Mouse (Mus musculus): ENCODE data around the gene Osgep.
"Not testable (repeated sequence)": the region's sequence is repeated elsewhere in the genome, so short reads cannot be mapped to it uniquely, and the experiment has no call there.

Gene Osgep

GRCm38 (mm10) chr14:50931493-50932020, 6.9 kb upstream of the Osgep start:
- DNase-seq (ENCODE audit: low spot score): no peak

DNA sequence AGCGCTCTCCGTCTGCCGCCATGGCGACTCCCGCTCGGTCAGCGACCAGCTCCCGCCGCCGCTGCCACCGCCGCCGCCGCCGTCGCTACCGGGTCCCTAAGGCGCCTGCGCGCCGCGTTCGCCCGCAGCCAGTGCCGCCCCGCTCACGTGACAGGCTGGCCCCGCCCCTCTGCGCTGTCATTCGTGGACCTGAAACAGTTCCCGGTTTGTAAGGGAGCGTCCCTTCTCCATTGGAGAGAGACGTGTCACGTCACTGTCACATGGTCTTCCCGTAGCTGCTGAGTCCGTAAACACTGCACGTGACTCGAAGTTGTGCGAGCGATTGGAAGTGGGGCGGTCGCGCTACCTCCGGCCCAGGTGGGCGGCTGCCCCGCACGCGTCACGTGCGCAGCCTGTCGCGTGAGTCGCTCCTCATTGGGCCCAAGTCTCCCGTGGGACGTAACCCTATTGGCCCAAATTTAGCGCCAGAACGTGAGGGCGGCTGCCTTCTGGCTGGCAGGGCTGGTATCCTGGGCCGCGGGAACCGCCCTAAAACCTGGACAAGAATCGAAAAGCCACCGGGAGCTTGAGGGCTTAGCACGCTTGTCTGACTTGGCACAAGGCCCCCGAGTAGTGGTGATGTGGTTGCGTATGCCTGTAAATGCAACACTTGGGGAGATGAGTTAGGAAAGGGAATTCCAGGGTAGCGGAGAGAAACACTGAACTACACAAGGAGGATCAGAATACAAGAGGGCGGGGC, 6.2 kb upstream of the Osgep start, which contains the start of the genes Pip4p1 and Pnp:
Gene Pip4p1, minus strand, starts transcription at position 103 of the 739 bp plus-strand sequence.
Gene Pnp, plus strand, starts transcription at position 329 of the 739 bp plus-strand sequence.
- peak; percentile 98 for DNase-seq (ENCODE audit: low spot score)

DNA sequence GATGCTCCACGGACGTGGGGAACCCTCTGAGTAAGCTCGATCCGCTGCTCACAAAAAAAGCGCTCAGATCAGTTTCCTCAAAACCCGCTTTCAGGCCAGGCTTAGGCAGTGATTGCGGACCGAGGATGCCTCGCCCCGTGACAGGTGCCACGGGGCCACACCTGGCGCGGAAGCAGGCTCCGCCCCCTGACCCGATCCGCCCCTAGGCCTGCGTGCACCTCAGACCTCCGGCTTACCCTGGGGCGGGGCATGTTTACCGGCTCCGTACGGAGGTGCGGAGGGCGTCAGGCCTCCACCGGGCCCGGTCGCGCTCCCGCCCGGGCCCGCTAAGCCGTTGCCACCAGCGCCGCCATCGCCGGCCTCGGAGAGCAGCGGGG, 5.7 kb upstream of the Osgep start:
- peak; percentile 83 for DNase-seq (ENCODE audit: low spot score)

DNA sequence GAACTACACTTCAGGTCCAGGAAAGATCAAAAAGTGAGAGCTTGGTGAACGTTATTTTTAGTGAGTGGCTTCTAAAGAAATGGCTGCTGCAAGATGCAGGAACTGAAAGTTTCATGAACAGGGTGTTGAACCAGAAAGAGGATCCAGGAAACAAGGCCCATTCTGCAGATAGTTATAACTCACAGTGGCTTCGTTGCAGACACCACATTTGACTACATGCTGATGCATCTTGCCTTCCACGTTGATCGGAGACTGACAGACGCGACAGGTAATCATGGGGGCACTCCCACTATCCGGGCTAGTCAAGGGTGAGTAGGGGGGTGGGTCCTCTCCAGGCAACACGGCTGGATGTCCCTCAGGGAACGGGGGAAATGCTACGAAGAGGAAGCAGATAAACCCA, 5.3 kb upstream of the Osgep start:
- peak; percentile 46 for DNase-seq (ENCODE audit: low spot score)

DNA sequence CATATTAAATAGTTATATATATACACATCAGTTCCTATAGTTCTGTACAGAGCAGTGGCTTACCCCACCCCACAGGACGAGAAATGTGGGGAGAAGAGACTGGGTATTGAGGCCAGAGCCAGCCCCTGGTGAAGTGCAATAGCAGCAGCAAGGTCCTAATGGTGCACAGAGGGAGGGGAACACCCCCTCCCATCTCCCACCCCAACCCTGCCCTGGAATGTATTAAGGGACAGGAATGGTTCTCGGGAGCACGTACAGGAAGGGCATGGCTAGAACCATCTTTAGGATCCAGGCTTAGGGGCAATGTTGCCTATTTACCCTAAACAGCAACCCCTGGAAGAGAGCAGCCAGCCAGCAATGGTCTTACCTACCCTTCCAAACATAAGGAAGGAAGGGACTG, 2.7 kb upstream of the Osgep start:
- no peak for DNase-seq (ENCODE audit: low spot score)

DNA sequence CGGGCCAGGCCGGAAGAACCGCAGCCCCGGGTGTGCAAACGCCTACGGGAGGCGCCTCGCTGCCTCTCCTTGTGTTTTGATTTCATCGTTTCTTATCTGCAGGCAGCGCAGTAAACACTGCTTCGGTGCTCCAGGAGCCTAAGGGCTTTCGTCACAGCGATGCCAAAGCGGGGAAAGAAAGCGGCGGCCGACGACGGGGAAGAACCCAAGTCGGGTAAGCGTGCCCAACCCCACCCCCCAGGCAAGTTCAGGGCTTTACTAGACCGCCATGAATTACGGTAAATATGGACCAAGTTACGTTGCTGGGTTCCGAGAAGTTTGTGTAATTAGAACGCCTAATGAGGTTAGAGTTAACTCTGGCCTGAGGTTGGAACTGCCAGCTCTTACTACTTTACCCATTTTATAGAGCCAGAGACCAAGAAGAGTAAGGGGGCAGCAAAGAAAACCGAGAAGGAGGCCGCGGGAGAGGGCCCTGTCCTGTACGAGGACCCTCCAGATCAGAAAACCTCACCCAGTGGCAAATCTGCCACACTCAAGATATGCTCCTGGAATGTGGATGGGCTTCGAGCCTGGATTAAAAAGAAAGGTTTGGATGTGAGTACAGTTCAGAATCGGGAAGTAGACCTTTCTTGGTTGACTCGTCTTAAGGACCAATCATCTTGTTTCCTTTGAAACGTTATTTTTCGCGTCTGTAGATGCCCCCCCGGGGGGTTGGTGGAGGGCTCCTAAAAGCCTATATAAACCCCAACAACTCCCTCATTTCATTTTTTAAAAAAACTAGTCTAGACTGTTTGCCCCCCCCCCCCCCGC, 623 bp upstream of the Osgep start:
- DNase-seq (ENCODE audit: low spot score): no peak

- DNase-seq (ENCODE audit: low spot score): not testable (repeated sequence)
Measured at GRCm38 (mm10) chr14:50923437-50923836, 1.3 kb downstream of the Osgep start.

DNA sequence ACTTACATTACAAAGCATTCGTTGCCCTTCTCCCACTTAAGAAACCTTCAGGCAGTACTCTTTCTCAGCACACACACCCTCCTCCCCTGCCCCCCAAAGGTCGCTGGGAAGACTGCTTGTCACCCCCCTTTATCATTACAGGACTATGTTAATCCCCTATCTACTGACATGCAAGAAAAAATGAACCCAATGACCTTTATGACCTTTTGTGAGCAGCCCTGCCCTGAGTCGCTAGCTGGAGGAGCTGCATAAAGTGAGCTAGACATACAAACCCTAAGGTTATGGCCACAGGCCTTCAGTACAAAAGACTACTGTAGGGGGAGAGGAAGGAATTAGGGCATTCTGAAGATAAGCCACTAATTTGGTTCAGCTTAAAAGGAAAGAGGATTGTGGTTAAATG, 13.3 kb downstream of the Osgep start:
- DNase-seq (ENCODE audit: low spot score): no peak

DNA sequence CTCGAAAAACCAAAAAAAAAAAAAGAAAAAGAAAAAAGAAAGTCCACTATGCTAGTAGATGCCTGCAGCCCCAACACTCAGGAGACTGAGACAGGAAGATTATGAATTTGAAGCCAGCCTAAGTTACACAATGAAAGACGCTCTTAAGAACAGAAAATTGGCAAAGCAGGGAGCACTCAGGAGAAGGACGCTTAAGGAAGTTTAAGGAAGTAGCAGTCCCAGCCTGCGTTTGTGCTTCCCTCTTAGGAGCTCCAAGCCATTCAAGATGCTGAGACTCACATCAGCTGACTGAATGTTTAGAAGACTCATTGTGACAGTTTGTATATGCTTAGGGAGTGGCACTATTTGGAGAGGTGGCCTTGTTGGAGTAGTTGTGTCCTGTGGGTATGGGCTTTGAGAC, 16.6 kb downstream of the Osgep start:
- no peak for DNase-seq (ENCODE audit: low spot score)

- not testable (repeated sequence) for DNase-seq (ENCODE audit: low spot score)
Measured at GRCm38 (mm10) chr14:50905327-50905726, 19.4 kb downstream of the Osgep start.

- no peak for DNase-seq (ENCODE audit: low spot score)
Measured at GRCm38 (mm10) chr14:50904828-50905129, 19.9 kb downstream of the Osgep start.

GRCm38 (mm10) chr14:50903973-50904827, 20.5 kb downstream of the Osgep start:
- peak; percentile 28 for DNase-seq (ENCODE audit: low spot score)

- DNase-seq (ENCODE audit: low spot score): not testable (repeated sequence)
Measured at GRCm38 (mm10) chr14:50897992-50898391, 26.7 kb downstream of the Osgep start.

DNA sequence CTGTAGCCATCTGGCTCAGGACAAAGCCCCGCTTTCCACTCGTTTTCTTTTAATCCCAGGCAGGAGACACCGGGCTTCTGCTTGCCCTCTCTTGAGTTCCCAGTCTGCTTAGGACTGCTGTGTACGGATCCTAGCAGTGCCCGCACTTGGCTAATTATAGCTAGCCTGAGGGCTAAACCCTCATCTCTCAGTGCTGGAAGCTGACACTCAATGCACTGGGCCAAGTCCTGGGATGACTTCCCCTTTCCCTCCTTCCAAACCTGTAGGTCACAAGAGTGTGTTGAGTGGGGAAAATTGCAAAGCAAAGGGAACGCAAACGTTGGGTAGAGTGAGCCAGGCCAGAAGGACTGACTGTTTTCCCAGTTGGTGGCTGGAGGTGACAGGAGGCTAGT, 27.3 kb downstream of the Osgep start, which contains the start of gene Klhl33:
Gene Klhl33, minus strand, starts transcription at position 134 of the 392 bp plus-strand sequence.
- no peak for DNase-seq (ENCODE audit: low spot score)

- no peak for DNase-seq (ENCODE audit: low spot score)
Measured at GRCm38 (mm10) chr14:50896747-50897373, 27.8 kb downstream of the Osgep start.

GRCm38 (mm10) chr14:50895985-50896746, 28.5 kb downstream of the Osgep start:
- peak; percentile 76 for DNase-seq (ENCODE audit: low spot score)

DNA sequence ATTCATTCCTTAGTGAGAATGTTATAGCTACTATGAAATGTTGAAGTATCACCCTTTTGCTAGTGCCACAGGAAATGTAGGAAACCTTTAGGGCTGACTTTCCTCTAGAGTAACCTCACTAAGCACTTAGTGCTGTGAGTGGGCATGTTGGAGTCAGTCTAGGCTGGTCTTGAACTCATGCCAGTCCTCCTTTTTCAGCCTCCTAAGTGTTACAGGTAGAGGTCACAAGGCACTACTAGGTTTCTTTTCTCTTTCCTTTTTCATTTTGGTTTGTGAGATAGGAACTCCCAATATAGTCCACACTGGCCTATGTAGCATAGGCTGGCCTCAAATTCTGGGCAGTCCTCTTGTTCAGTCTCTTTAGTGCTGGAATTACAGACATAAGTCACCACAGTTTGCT, 29.3 kb downstream of the Osgep start:
- DNase-seq (ENCODE audit: low spot score): no peak

DNA sequence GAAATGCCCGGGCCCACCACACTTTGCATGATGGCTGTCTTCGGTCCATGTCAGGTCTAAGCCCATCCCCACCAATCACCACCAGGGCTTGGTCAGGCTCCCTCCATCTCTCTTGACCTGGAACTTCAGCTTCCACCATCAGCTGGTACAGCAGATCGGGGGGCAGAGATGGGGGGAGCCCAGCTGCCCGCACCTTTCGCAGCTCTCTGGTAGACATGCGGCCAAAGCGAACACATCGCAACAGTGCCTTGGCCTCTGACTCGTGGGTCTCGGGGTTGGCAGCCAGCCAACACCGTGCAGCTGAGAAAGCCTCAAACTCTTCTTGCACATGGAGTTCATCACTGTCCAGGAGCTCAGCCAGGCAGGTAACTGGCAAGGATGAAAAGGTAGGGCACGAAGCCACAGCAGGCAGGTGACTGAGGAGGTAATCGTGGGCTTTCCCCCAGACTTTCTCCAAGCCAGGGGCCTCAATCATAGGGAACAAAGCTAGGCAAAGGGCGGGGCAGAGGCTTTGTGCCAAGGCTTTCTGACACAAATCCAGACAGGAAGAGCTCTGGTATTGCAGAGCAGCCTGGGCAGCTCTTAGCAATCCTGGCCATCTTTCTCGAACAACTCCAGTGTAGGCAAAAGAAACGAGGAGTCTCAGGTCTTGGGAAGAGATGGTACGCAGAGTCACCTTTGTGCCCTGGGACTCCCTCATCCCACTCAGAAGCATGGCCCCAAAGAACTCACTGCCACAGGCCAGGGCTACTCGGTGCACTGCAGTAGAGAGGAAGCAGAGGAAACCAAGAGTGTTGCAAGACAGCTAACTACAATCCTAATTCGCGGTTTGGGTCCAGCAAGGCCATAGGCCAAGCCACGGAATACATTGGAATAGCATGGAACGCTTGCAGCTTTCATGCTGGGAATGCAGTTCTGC, 31.9 kb downstream of the Osgep start:
- no peak for DNase-seq (ENCODE audit: low spot score)

GRCm38 (mm10) chr14:50892091-50892490, 32.6 kb downstream of the Osgep start:
- DNase-seq (ENCODE audit: low spot score): no peak

- no peak for DNase-seq (ENCODE audit: low spot score)
Measured at GRCm38 (mm10) chr14:50891621-50892020, 33.1 kb downstream of the Osgep start.

Measured in yolk sac, embryonic 10.5 days (tissue).